Mouse (Mus musculus): ENCODE data around the gene Fxyd1. TPM values are rescaled to one million over a fixed set of nuclear protein-coding genes. Genes with fewer than 3 reads are reported as not detected.

Gene Fxyd1
- polyA plus RNA-seq, 1 experiment = not detected

DNA sequence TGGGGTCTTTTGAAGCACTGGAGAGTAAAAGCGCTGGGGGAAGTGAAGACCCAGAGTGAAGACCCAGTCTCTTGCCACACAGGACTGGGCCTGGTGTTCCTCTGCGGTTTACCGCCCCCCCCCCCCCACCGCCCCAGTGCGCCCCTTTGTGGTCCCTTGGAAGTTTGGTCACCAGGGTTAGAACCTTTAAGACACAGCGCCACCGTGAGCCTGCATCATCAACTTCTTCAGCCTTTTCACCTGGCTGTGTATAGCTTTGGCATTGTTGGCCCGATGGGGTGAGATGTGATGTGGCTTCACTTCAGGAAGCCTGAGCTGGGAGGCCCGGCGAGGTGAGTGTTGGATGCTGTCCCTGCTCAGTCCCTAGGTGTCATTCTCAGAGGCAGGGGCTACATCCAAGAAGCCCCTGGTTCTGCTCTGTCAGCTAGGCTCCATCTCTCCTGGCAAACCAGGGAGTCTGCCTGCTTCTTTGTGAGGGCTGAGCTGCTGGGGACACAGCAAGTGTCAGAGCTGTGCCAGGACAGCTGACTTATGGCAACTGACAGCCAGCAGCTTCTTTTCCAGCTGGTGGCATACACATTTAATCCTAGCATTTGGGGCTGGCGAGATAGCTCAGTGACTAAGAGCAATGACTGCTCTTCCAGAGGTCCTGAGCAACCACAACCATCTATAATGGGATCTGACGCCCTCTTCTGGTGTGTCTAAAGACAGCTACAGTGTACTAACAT, 37.9 kb upstream of the Fxyd1 start:
- Histone ChIP-seq H3K4me3 (ENCODE audit: insufficient read depth, low read length) (no peak overlapping the region), H3K4me1 (ENCODE audit: control insufficient read depth, insufficient read depth, low read length) (peaks cover 3% of the 10 kb centered on the region), H3K27ac (ENCODE audit: insufficient read depth, low read depth, low read length) (no peak overlapping the region)
- no peak for TF ChIP-seq POLR2A (IDR thresholded peaks at IDR 0.05; ENCODE audit: borderline replicate concordance, low read depth, low read length)
- TF ChIP-seq CTCF (IDR thresholded peaks at IDR 0.05; ENCODE audit: low read depth, low read length) = no peak

DNA sequence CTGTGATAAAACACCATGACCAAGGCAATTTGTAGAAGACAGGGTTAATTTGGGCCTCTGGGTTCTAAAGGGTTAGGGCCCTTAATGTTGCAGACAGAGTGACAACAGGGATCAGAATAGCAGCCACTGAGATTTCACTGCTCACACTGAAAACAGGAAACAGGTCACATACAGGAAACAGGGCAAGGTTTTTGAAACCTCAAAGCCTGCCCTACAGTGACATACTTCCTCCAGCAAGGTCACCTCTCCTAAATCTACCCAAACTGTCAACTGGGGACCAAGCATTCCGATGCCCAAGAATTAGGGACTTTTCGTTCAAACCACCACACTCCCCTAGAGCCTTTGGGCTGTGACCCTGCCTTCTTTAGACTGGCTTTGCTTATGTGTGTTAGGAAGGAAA, 32.7 kb upstream of the Fxyd1 start:
- peak overlapping the region; percentile 72 for H3K27ac ChIP-seq (ENCODE audit: insufficient read depth, low read depth, low read length)
- TF ChIP-seq CTCF (IDR thresholded peaks at IDR 0.05; ENCODE audit: low read depth, low read length) (no peak), POLR2A (IDR thresholded peaks at IDR 0.05; ENCODE audit: borderline replicate concordance, low read depth, low read length) (no peak)

DNA sequence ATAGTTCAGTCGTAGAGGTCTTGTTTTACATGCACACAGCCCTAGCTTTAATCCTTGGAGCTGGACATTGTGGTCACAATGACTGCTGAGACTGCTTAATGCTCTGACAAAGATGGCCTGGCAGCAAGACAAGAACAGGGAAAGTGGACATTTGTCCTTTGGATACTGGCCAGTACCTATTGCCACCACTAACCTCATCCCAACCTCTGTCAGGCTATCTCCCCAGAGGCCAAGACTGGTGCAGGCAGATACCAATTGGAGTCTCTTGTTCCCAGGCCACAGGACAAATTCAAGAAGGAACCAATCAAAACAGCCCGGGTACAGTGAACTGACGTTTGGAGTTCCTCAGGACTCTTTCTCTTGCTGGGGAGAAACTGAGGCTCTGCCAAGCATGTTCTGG, 31.2 kb upstream of the Fxyd1 start:
- Histone ChIP-seq H3K4me3 (ENCODE audit: insufficient read depth, low read length) (no peak overlapping the region), H3K27ac (ENCODE audit: insufficient read depth, low read depth, low read length) (no peak overlapping the region), H3K4me1 (ENCODE audit: control insufficient read depth, insufficient read depth, low read length) (peaks cover 28% of the 10 kb centered on the region)
- TF ChIP-seq POLR2A (IDR thresholded peaks at IDR 0.05; ENCODE audit: borderline replicate concordance, low read depth, low read length) (no peak), CTCF (IDR thresholded peaks at IDR 0.05; ENCODE audit: low read depth, low read length) (no peak)

More for the DNA sequence above, 32.7 kb upstream of the Fxyd1 start:
- Histone ChIP-seq H3K4me3 (ENCODE audit: insufficient read depth, low read length) (no peak overlapping the region), H3K4me1 (ENCODE audit: control insufficient read depth, insufficient read depth, low read length) (peaks cover 28% of the 10 kb centered on the region)

DNA sequence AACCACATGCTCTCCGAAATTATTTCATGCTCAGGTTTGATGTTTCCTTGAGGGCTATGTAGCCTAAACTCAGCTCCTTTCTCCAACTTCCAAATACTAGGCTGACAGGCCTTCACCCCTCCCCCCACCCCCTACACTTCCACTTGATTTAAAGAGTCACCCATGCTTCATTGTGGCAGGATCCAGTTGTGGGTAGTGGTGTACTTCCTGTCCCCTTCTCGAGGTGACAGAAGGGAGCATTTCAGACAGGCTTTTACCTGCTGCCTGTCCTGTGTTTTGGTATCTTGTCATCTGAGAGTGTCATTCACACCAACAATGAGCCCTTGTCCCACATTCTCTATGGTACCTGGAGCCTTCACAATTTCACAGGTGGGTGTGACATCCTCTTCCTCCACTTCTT, 30.3 kb upstream of the Fxyd1 start:
- TF ChIP-seq CTCF (IDR thresholded peaks at IDR 0.05; ENCODE audit: low read depth, low read length) (no peak), POLR2A (IDR thresholded peaks at IDR 0.05; ENCODE audit: borderline replicate concordance, low read depth, low read length) (no peak)
- H3K4me1 ChIP-seq (ENCODE audit: control insufficient read depth, insufficient read depth, low read length) = peaks cover 28% of the 10 kb centered on the region
- H3K4me3 ChIP-seq (ENCODE audit: insufficient read depth, low read length) = no peak overlapping the region
- H3K27ac ChIP-seq (ENCODE audit: insufficient read depth, low read depth, low read length) = no peak overlapping the region

DNA sequence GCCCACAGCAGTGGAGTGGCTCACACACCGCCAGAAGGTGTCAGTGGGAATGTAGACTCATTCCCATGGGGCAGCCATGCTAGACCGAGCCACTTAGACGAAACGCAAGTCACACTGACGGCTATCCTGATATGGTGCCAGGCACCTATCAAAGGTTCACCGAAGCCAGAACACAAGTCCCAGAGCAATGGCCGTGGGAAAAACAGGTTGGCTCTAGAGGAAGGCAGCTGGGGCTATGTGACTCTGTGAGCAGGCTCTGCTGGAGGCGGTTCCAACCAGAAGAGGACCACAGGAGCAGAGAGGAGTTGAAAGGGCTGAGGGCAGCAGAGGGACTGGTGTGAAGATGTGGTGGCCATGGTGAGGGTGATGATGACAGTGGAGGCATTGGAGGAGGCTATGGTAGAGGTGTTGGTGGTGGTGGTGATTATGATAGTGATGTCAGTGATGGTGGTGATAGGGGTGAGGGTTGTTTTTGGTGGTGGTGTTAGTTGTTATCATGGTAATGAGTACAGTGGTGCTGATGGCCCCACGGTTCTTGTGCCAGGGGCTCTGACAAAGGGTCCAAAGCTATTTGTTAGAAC, 29.3 kb upstream of the Fxyd1 start:
- Histone ChIP-seq H3K27ac (ENCODE audit: insufficient read depth, low read depth, low read length) (no peak overlapping the region), H3K4me3 (ENCODE audit: insufficient read depth, low read length) (no peak overlapping the region), H3K4me1 (ENCODE audit: control insufficient read depth, insufficient read depth, low read length) (peaks cover 28% of the 10 kb centered on the region)
- no peak for TF ChIP-seq POLR2A (IDR thresholded peaks at IDR 0.05; ENCODE audit: borderline replicate concordance, low read depth, low read length)
- TF ChIP-seq CTCF (IDR thresholded peaks at IDR 0.05; ENCODE audit: low read depth, low read length) = no peak

DNA sequence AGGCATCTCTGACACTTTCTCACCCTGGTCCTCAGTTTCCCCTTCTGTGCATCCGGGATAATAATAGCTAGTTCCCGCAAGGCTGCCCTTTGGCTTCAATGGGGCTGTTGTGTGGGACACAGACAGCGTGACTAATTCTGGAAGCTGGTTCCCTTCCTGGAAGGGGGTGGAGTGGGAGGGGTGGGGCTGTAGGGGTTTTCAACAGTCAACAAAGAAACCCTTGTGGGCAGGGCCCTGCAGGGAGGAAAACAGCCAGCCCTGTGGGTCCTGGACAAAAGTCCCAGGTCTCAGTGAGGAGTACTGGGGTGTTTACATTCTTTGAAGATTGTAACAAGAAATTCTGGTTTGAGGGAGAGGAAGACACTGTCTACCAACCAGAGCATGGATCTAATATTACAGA, 28.2 kb upstream of the Fxyd1 start:
- no peak overlapping the region for H3K4me3 ChIP-seq (ENCODE audit: insufficient read depth, low read length)
- H3K4me1 ChIP-seq (ENCODE audit: control insufficient read depth, insufficient read depth, low read length) = peaks cover 28% of the 10 kb centered on the region
- TF ChIP-seq POLR2A (IDR thresholded peaks at IDR 0.05; ENCODE audit: borderline replicate concordance, low read depth, low read length) (no peak), CTCF (IDR thresholded peaks at IDR 0.05; ENCODE audit: low read depth, low read length) (no peak)
- no peak overlapping the region for H3K27ac ChIP-seq (ENCODE audit: insufficient read depth, low read depth, low read length)

DNA sequence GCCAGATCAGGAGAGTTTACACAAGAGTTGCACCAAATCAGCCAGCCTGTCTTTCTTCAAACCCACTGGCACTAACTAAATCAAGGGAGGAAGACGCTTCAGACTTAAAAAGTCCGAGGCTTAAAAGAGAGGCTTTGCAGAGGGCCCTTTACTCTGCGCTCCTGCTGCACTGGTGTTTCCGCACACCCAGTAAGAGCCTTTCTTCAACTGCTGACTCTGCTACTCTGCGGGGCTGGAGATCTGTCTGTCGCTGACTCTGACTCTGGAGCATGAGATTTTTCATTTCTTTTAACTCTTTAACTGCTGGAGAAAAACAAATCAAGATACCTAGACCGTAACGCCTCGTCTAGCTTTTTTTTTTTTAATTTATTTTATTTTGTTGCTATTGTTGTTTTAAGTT, 27.1 kb upstream of the Fxyd1 start:
- H3K4me3 ChIP-seq (ENCODE audit: insufficient read depth, low read length) = no peak overlapping the region
- no peak for TF ChIP-seq POLR2A (IDR thresholded peaks at IDR 0.05; ENCODE audit: borderline replicate concordance, low read depth, low read length)
- no peak for TF ChIP-seq CTCF (IDR thresholded peaks at IDR 0.05; ENCODE audit: low read depth, low read length)
- H3K4me1 ChIP-seq (ENCODE audit: control insufficient read depth, insufficient read depth, low read length) = peaks cover 19% of the 10 kb centered on the region
- no peak overlapping the region for H3K27ac ChIP-seq (ENCODE audit: insufficient read depth, low read depth, low read length)

DNA sequence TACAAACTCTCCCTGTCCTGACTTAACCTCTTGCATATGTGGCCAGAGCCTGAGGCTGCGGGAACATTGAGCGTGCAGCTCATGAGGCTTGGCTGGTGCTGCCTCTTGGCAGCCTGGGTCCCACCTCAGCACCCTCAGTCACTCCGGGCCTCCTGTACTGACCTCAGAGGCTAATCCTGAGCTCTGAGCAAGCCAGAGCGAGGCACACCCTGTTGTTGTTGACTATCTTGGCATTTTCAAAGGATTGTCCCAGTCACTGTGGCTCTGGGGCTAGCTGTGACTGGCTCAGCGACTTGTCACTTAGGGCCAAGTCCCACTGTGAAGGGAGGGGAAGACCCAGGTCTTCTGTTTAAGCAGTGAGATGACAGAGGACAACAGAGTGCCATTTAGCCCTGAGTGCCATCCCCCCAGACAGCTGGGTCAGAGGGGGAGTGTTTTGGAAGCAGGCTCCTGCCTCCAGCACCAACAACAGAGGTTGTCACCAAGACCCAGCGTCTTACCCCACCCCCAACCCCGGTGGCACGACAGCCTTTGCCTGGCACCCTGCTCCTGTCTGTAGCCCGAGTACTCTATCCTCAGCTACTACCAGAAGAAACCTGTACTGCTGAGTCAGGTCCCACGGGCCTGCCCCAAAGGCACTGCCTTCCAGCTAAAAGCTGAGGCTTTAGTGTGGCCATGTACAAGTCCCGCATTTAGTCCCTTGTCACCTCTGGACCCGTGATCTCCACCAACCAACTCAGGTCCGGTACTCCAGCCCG, 26.0 kb upstream of the Fxyd1 start:
- TF ChIP-seq POLR2A (IDR thresholded peaks at IDR 0.05; ENCODE audit: borderline replicate concordance, low read depth, low read length) = no peak
- no peak for TF ChIP-seq CTCF (IDR thresholded peaks at IDR 0.05; ENCODE audit: low read depth, low read length)
- Histone ChIP-seq H3K27ac (ENCODE audit: insufficient read depth, low read depth, low read length) (no peak overlapping the region), H3K4me1 (ENCODE audit: control insufficient read depth, insufficient read depth, low read length) (peaks cover 15% of the 10 kb centered on the region), H3K4me3 (ENCODE audit: insufficient read depth, low read length) (no peak overlapping the region)

DNA sequence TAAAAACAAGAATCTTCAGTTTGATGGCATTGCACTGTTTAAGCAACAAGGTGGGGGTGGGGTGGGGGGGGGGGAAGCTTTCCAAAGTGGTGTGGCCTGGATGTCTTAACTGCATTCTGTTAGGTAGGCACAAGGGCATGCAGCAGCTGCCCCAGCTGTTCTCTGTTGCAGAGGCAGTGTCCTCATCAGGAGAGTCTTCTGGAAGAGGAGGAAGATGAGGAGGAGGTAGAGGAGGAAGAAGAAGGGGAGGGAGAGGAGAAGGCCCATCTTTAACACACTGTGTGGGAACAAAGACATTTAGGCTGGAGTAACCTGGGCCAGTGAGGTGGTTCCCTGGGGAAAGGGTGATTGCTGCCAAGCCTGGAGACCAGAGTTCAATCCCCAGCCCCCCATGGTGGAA, 25.1 kb upstream of the Fxyd1 start:
- Histone ChIP-seq H3K4me1 (ENCODE audit: control insufficient read depth, insufficient read depth, low read length) (peaks cover 5% of the 10 kb centered on the region), H3K27ac (ENCODE audit: insufficient read depth, low read depth, low read length) (no peak overlapping the region), H3K4me3 (ENCODE audit: insufficient read depth, low read length) (no peak overlapping the region)
- no peak for TF ChIP-seq POLR2A (IDR thresholded peaks at IDR 0.05; ENCODE audit: borderline replicate concordance, low read depth, low read length)
- TF ChIP-seq CTCF (IDR thresholded peaks at IDR 0.05; ENCODE audit: low read depth, low read length) = no peak

DNA sequence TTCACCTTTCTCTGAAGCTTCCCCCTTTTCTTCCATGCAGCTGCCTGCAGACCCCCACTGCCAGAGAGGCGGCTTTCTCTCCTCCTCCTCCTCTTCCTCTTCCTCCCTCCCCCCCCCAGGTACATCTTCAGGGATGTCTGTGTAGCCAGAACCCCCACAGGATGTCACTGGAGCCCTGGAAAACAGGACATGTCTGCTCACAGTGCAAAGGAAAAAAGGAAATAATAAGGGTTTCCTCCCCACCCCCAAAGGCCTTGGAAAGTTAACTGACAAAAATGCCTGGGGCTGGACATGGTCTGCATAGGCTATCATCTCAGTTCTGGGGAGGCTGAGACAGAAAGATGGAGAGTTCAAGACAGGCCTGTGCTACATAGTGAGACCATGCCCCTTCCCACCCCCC, 24.1 kb upstream of the Fxyd1 start:
- no peak for TF ChIP-seq POLR2A (IDR thresholded peaks at IDR 0.05; ENCODE audit: borderline replicate concordance, low read depth, low read length)
- Histone ChIP-seq H3K4me3 (ENCODE audit: insufficient read depth, low read length) (no peak overlapping the region), H3K27ac (ENCODE audit: insufficient read depth, low read depth, low read length) (no peak overlapping the region), H3K4me1 (ENCODE audit: control insufficient read depth, insufficient read depth, low read length) (peaks cover 2% of the 10 kb centered on the region; the same call in 1 of the 2 replicates)

Measured in bone marrow macrophage, adult 2 months (primary cell).